Mouse (Mus musculus) splenic B cell, adult 2 months (primary cell): ENCODE results near the gene Gm3618.
"Not testable (repeated sequence)": the region's sequence is repeated elsewhere in the genome, so short reads cannot be mapped to it uniquely, and the experiment has no call there.

Source experiments
- DNase-seq: peaks from one replicate; pipeline ENCODE4 v3.0.0-alpha.2; 2011; ENCODE audit warnings: low read depth, low spot score
- H3K27me3 ChIP-seq: 2 replicates; pipeline ENCODE4 v1.6.1; 2012; ENCODE audit warnings: mild to moderate bottlenecking, low read length, moderate library complexity, mixed read lengths; ENCODE audit not compliant: control insufficient read depth, poor library complexity, insufficient read depth, severe bottlenecking
- H3K36me3 ChIP-seq: 2 replicates; pipeline ENCODE4 v1.6.1; 2012; ENCODE audit warnings: mild to moderate bottlenecking, low read length, moderate library complexity, mixed read lengths; ENCODE audit not compliant: control insufficient read depth, poor library complexity, insufficient read depth, severe bottlenecking

The Gm3618 gene

GRCm38 (mm10) chr14:6343578-6343977 lies at the start of gene Gm3618:
TSS of gene Gm3618 (minus strand) at chr14:6343678.
- not testable (repeated sequence) for DNase-seq, H3K36me3 ChIP-seq, H3K27me3 ChIP-seq

GRCm38 (mm10) chr14:6390219-6390618 lies 46.7 kb upstream of the Gm3618 start, which contains the start of gene Gm16440:
TSS of gene Gm16440 (minus strand) at chr14:6390319.
- DNase-seq, H3K27me3 ChIP-seq, H3K36me3 ChIP-seq: not testable (repeated sequence)

- H3K36me3 ChIP-seq, H3K27me3 ChIP-seq, DNase-seq: not testable (repeated sequence)
Measured at GRCm38 (mm10) chr14:6304743-6305142, 38.7 kb downstream of the Gm3618 start, which contains the start of gene Gm21103. TSS of gene Gm21103 (minus strand) at chr14:6304843.

- not testable (repeated sequence) for DNase-seq, H3K36me3 ChIP-seq, H3K27me3 ChIP-seq
Measured at GRCm38 (mm10) chr14:6286931-6287715, 56.4 kb downstream of the Gm3618 start, which contains the start of gene Gm3411. TSS of gene Gm3411 (minus strand) at chr14:6287250.
